Mouse (Mus musculus) left cerebral cortex, adult 8-10 months (tissue): Measurements from ENCODE around the gene Gm6358. TPM values are rescaled to one million over a fixed set of nuclear protein-coding genes. Genes with fewer than 3 reads are reported as not detected.
"Not testable (repeated sequence)": the region's sequence is repeated elsewhere in the genome, so short reads cannot be mapped to it uniquely, and the experiment has no call there.

ENCODE experiments used
- DNase-seq, 2 experiments: peaks; one replicate each; pipeline ENCODE4 v3.0.0; 2022; ENCODE audit warnings: low spot score in 2 of 2
- total RNA-seq, 4 experiments: library from RNA; stranded (reverse); gene quantifications; 2 replicates each; pipeline ENCODE4 v1.2.4; 2022

Gm6358 gene
- total RNA-seq, result not detected

DNA sequence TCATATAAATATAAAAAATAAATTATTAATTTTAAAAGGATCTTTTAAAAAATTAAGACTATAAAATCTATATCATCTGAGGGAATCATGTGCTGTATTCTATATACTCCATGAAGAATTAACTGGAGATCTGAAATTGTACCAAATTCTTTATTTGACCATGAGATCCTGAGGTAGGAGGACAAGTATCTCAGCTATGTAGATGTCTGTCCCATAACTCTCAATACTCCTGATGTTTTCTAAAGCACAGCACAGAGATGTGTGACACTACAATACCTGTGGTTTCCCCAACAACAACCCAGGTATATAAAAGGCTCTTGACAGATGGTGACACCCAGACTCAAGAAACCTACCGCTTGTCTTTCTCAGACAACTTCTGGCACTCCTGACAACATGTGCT lies at the start of gene Gm6358:
Gene Gm6358 (plus strand): TSS at position 301 of the 400 bp plus-strand sequence.
- no peak for DNase-seq

GRCm38 (mm10) chr16:89150786-89151185 lies 10.1 kb downstream of the Gm6358 start, which contains the start of gene Gm10061:
Gene Gm10061, plus strand, starts transcription at chr16:89151086.
- DNase-seq, result no peak

GRCm38 (mm10) chr16:89157652-89158051 lies 17.0 kb downstream of the Gm6358 start, which contains the start of gene Gm9789:
Gene Gm9789, plus strand, starts transcription at chr16:89157952.
- no peak for DNase-seq

- DNase-seq, result not testable (repeated sequence)
Measured at GRCm38 (mm10) chr16:89169190-89169589, 28.5 kb downstream of the Gm6358 start, which contains the start of gene Gm7735. Gene Gm7735, plus strand, starts transcription at chr16:89169490.

DNA sequence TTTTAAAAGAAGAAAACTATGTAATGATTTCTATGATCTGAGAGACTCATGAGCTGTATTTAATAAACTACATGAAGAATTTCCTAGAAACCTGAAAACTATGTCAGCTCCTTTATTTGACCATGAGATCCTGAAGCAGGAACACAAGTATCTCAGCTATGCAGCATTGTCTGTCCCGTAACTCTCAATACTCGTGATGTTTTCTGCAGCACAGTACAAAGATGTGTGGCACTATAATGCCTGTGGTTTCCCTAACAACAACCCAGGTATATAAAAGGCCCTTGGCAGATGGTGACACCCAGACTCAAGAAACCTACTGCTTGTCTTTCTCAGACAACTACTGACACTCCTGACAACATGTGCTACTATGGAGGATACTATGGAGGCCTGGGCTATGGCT lies 33.8 kb downstream of the Gm6358 start, which contains the start of gene 1110057P08Rik:
Gene 1110057P08Rik (plus strand): TSS at position 301 of the 400 bp plus-strand sequence.
- DNase-seq, result no peak

- no peak for DNase-seq
Measured at GRCm38 (mm10) chr16:89188621-89189020, 48.0 kb downstream of the Gm6358 start.

Other genes starting within 250 kb of the Gm6358 start
- not detected for gene Krtap19-5, start 244.4 kb upstream of the Gm6358 start, total RNA-seq
- not detected for gene Krtap19-9b, start 208.6 kb upstream of the Gm6358 start, total RNA-seq
- not detected for gene Krtap16-3, start 178.0 kb upstream of the Gm6358 start, total RNA-seq
- gene Krtap22-2, start 130.1 kb upstream of the Gm6358 start, total RNA-seq, result not detected
- not detected for gene Gm10229, start 125.6 kb upstream of the Gm6358 start, total RNA-seq
- gene Krtap6-1, start 109.2 kb upstream of the Gm6358 start, total RNA-seq, result not detected
- gene Gm10228, start 99.4 kb upstream of the Gm6358 start, total RNA-seq, result not detected
- gene Krtap6-5, start 93.0 kb upstream of the Gm6358 start, total RNA-seq, result not detected
- gene 1110025L11Rik, start 76.8 kb upstream of the Gm6358 start, total RNA-seq, result not detected
- not detected for gene Krtap6-3, start 56.8 kb upstream of the Gm6358 start, total RNA-seq
- not detected for gene Gm10061, start 10.2 kb downstream of the Gm6358 start, total RNA-seq
- gene Gm9789, start 17.1 kb downstream of the Gm6358 start, total RNA-seq, result not detected
- gene Gm7735, start 28.6 kb downstream of the Gm6358 start, total RNA-seq, result not detected
- gene 1110057P08Rik, start 33.9 kb downstream of the Gm6358 start, total RNA-seq, result not detected
- not detected for gene Krtap20-2, start 65.0 kb downstream of the Gm6358 start, total RNA-seq